Mouse (Mus musculus): ENCODE measurements at regions not wholly inside any gene's neighbourhood (a gene's known extent, or its start where the extent isn't known, plus 50 kb on each side); places are given as distances from the start of the nearest gene placed in this dataset.

DNA sequence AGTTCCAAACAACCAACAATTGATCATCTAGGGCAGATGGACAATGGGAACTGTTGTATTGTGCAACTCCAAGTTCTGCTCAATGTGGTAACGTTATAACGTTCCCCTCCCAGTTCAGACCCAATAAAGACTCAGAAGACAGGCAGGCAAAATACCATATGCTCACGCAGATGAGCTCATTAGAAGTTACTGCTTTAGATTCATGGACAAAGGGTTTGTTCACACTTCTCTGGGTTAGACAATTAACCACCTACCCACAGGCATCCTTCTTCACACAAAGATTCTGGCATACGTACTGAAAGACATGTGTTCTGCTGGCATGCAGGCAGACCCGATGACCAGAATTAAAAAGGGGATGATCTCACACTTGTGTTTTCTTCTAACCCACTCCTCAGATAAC is 130.0 kb downstream of the Polr2m start:
- DNase-seq, result no peak
